Mouse (Mus musculus): ENCODE measurements around the gene Ilkap.

Gene Ilkap

GRCm38 (mm10) chr1:91398260-91399062 lies at the start of gene Ilkap:
Gene Ilkap (minus strand): TSS chr1:91398815.
- peak; percentile 88 for DNase-seq (ENCODE audit: low read depth, low spot score)

- no peak for DNase-seq (ENCODE audit: low read depth, low spot score)
Measured at GRCm38 (mm10) chr1:91446511-91446910, 47.9 kb upstream of the Ilkap start.

GRCm38 (mm10) chr1:91446060-91446459 lies 47.4 kb upstream of the Ilkap start:
- DNase-seq (ENCODE audit: low read depth, low spot score): no peak

GRCm38 (mm10) chr1:91444841-91445830 lies 46.5 kb upstream of the Ilkap start:
- DNase-seq (ENCODE audit: low read depth, low spot score): no peak

GRCm38 (mm10) chr1:91442350-91442990 lies 43.9 kb upstream of the Ilkap start:
- no peak for DNase-seq (ENCODE audit: low read depth, low spot score)

- DNase-seq (ENCODE audit: low read depth, low spot score): no peak
Measured at GRCm38 (mm10) chr1:91441855-91442254, 43.2 kb upstream of the Ilkap start.

GRCm38 (mm10) chr1:91439776-91440175 lies 41.2 kb upstream of the Ilkap start:
- DNase-seq (ENCODE audit: low read depth, low spot score): no peak

GRCm38 (mm10) chr1:91437573-91437972 lies 39.0 kb upstream of the Ilkap start:
- no peak for DNase-seq (ENCODE audit: low read depth, low spot score)

GRCm38 (mm10) chr1:91437083-91437400 lies 38.4 kb upstream of the Ilkap start:
- DNase-seq (ENCODE audit: low read depth, low spot score): no peak

GRCm38 (mm10) chr1:91436380-91437082 lies 37.9 kb upstream of the Ilkap start:
- no peak for DNase-seq (ENCODE audit: low read depth, low spot score)

GRCm38 (mm10) chr1:91435606-91436130 lies 37.1 kb upstream of the Ilkap start:
- DNase-seq (ENCODE audit: low read depth, low spot score): no peak

- DNase-seq (ENCODE audit: low read depth, low spot score): no peak
Measured at GRCm38 (mm10) chr1:91434905-91435304, 36.3 kb upstream of the Ilkap start.

- DNase-seq (ENCODE audit: low read depth, low spot score): no peak
Measured at GRCm38 (mm10) chr1:91430761-91431160, 32.1 kb upstream of the Ilkap start.

- no peak for DNase-seq (ENCODE audit: low read depth, low spot score)
Measured at GRCm38 (mm10) chr1:91429212-91429611, 30.6 kb upstream of the Ilkap start.

GRCm38 (mm10) chr1:91428614-91429013 lies 30.0 kb upstream of the Ilkap start:
- peak; percentile 83 for DNase-seq (ENCODE audit: low read depth, low spot score)

GRCm38 (mm10) chr1:91426397-91426796 lies 27.8 kb upstream of the Ilkap start:
- DNase-seq (ENCODE audit: low read depth, low spot score): no peak

GRCm38 (mm10) chr1:91420601-91421065 lies 22.0 kb upstream of the Ilkap start:
- DNase-seq (ENCODE audit: low read depth, low spot score): no peak

- DNase-seq (ENCODE audit: low read depth, low spot score): no peak
Measured at GRCm38 (mm10) chr1:91419862-91420600, 21.4 kb upstream of the Ilkap start.

GRCm38 (mm10) chr1:91417991-91418390 lies 19.4 kb upstream of the Ilkap start:
- no peak for DNase-seq (ENCODE audit: low read depth, low spot score)

GRCm38 (mm10) chr1:91415311-91415710 lies 16.7 kb upstream of the Ilkap start:
- no peak for DNase-seq (ENCODE audit: low read depth, low spot score)
